In the genomic region with DNA sequence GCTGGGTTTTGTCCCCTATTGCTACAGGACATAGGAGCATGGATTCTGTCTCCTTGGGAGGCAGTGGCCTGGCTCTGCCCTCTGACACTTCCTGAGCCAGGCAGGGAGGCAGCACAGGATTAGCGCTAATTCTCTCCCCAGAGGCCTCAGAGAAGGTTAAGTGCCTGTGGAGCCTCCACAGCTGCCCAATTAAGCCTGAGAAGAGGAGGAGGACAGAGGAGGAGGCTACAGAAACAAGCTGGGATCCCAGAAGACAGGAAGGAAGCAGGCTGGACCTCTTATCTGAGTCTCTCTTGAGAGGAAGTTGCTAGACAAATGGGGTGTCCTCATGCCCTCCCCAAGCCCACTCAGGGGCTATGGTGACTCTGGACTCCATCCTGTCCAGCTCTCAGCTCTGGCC, we compare ENCODE assay signal across 18 mouse cellular contexts.
DNase-seq lines count a peak whose midpoint lies in the region; ATAC-seq lines count a peak whose summit lies in the region.
"Had no signal": no experiment of that assay in that cellular context is flagged by ENCODE, and none has a peak within 500 bp of the region (broad histone marks: within the 10 kb centered on the region; RNA-seq: fewer than 3 reads in every experiment).

No protein-coding gene starts in this region.

- H3K9me3 ChIP-seq in heart, embryonic 10.5 days = no peaks in the 10 kb centered on the region
- H3K9me3 ChIP-seq in midbrain, embryonic 10.5 days (replicated peaks) = no peaks in the 10 kb centered on the region
- no peaks in the 10 kb centered on the region for H3K9me3 ChIP-seq in midbrain, embryonic 16.5 days (replicated peaks; ENCODE audit: control insufficient read depth, low read length, poor library complexity, severe bottlenecking)
- H3K9me3 ChIP-seq: hindbrain, embryonic 12.5 days; liver, embryonic 13.5 days; stomach, embryonic 15.5 days had no signal

- H3K36me3 ChIP-seq in heart, embryonic 10.5 days = no peaks in the 10 kb centered on the region
- no peaks in the 10 kb centered on the region for H3K36me3 ChIP-seq in midbrain, embryonic 10.5 days
- H3K36me3 ChIP-seq in midbrain, embryonic 16.5 days (ENCODE audit: control insufficient read depth, insufficient read depth, low read length) = no peaks in the 10 kb centered on the region
- H3K36me3 ChIP-seq: hindbrain, embryonic 12.5 days; liver, embryonic 13.5 days; stomach, embryonic 15.5 days had no signal

- H3K9ac ChIP-seq in midbrain, embryonic 16.5 days (ENCODE audit: low read depth, low read length) = no peak overlapping the region
- H3K9ac ChIP-seq: hindbrain, embryonic 12.5 days; liver, embryonic 13.5 days; stomach, embryonic 15.5 days had no signal

- H3K4me3 ChIP-seq in heart, embryonic 10.5 days = no peak overlapping the region
- no peak overlapping the region for H3K4me3 ChIP-seq in midbrain, embryonic 10.5 days
- no peak overlapping the region for H3K4me3 ChIP-seq in midbrain, embryonic 16.5 days (ENCODE audit: low read depth, low read length)
- H3K4me3 ChIP-seq: hindbrain, embryonic 12.5 days; liver, embryonic 13.5 days; stomach, embryonic 15.5 days had no signal

- 4% methylated on average over 1 of the region's 1 CpGs for WGBS in heart, embryonic 10.5 days
- WGBS in midbrain, embryonic 10.5 days = 3% methylated on average over 1 of the region's 1 CpGs
- 6% methylated on average over 1 of the region's 1 CpGs for WGBS in midbrain, embryonic 16.5 days

- H3K4me2 ChIP-seq in midbrain, embryonic 16.5 days (ENCODE audit: low read length) = no peak overlapping the region
- H3K4me2 ChIP-seq: hindbrain, embryonic 12.5 days; liver, embryonic 13.5 days; stomach, embryonic 15.5 days had no signal

- H3K4me1 ChIP-seq in heart, embryonic 10.5 days = peaks cover 50% of the 10 kb centered on the region
- H3K4me1 ChIP-seq in midbrain, embryonic 10.5 days = peaks cover 28% of the 10 kb centered on the region
- no peaks in the 10 kb centered on the region for H3K4me1 ChIP-seq in midbrain, embryonic 16.5 days (ENCODE audit: control insufficient read depth, insufficient read depth, low read length)
- H3K4me1 ChIP-seq: stomach, embryonic 15.5 days had no signal

- peak overlapping the region; percentile 25; the same call in 1 of the 2 replicates for H3K27ac ChIP-seq in heart, embryonic 10.5 days
- H3K27ac ChIP-seq in midbrain, embryonic 10.5 days (replicated peaks) = 0 out of 2 replicates have a peak overlapping the region, but pooled peaks have one; percentile 49
- H3K27ac ChIP-seq in midbrain, embryonic 16.5 days (ENCODE audit: low read length) = no peak overlapping the region
- H3K27ac ChIP-seq: hindbrain, embryonic 12.5 days; liver, embryonic 13.5 days; stomach, embryonic 15.5 days had no signal

- DNase-seq in heart, embryonic 10.5 days (ENCODE audit: low spot score) = no peak
- DNase-seq in heart, postnatal 25 days (ENCODE audit: low spot score) = no peak
- DNase-seq in kidney, postnatal 4 days = peak; percentile 47 to 50
- no peak for DNase-seq in kidney, postnatal 36 days
- peak; percentile 40 for DNase-seq in midbrain, embryonic 10.5 days (ENCODE audit: low spot score)
- DNase-seq in retina, postnatal 1 day = peak; percentile 70
- no peak for DNase-seq in layer of hippocampus, adult 8-10 months (ENCODE audit: low spot score in 2 of 2)
- DNase-seq: adrenal gland, postnatal 14 days; cerebellum, adult 18-20 months; left cerebral cortex, postnatal 4 days; liver, embryonic 13.5 days; thymus, adult 2 months had no signal

- peaks cover 69% of the 10 kb centered on the region for H3K27me3 ChIP-seq in heart, embryonic 10.5 days (ENCODE audit: insufficient read depth, poor library complexity, severe bottlenecking)
- H3K27me3 ChIP-seq in midbrain, embryonic 10.5 days (ENCODE audit: low read depth, poor library complexity, severe bottlenecking) = peaks cover 98% of the 10 kb centered on the region
- peaks cover 2% of the 10 kb centered on the region for H3K27me3 ChIP-seq in midbrain, embryonic 16.5 days (ENCODE audit: control insufficient read depth, insufficient read depth, low read depth, low read length)
- H3K27me3 ChIP-seq: liver, embryonic 13.5 days had no signal

- no peak for ATAC-seq in midbrain, embryonic 16.5 days
- ATAC-seq: activated CD4-positive, CD25-positive, alpha-beta regulatory T cell, adult 4 months; forebrain, embryonic 14.5 days; Patski had no signal

- intact Hi-C loops in heart, postnatal 25 days (cut with DNase I) = no loop called here

Comparison
In these comparisons a context has a peak if more than half of its experiments do, and no peak if none do; other contexts are left out.
1. DNase-seq: peak in kidney, postnatal 4 days (2 of 2), midbrain, embryonic 10.5 days (single experiment) and retina, postnatal 1 day (single experiment); none in heart, embryonic 10.5 days (single experiment), heart, postnatal 25 days (single experiment), kidney, postnatal 36 days (0 of 2) and layer of hippocampus, adult 8-10 months (0 of 2).